21 mouse cellular contexts compared by ENCODE assay signal in the genomic region with DNA sequence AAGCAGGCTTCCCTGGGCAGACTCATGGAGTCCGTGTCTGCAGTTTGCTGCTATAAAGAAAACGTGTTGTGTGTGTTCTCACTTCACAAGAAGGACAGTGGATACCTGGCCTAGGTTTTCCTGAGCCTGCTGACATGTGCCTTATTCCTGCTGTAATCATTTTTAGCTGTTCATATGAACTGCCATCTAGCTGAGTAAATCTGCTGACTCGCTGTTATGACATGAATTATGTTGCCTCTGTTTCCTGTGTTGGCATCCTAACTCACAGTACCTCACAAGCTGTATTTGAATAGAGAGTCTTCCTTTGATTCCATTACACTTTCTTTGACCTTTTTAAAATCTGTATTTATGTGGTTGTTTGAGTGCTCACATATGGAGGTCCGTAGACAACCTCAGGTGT. TPM values are rescaled to one million over a fixed set of nuclear protein-coding genes. Genes with fewer than 3 reads are reported as not detected.
DNase-seq lines count a peak whose midpoint lies in the region; ATAC-seq and TF ChIP-seq lines count a peak whose summit lies in the region.
"Had no signal": no experiment of that assay in that cellular context is flagged by ENCODE, and none has a peak within 500 bp of the region (broad histone marks: within the 10 kb centered on the region; RNA-seq: fewer than 3 reads in every experiment).

No protein-coding gene starts in this region.

- no peak for TF ChIP-seq CTCF in kidney, adult 2 months (conservative IDR thresholded peaks at IDR 0.05; ENCODE audit: insufficient read depth, insufficient read length, low read depth, low read length)
- no peak for TF ChIP-seq CTCF in heart, adult 2 months (IDR thresholded peaks at IDR 0.05)

- H3K36me3 ChIP-seq in kidney, adult 2 months (ENCODE audit: control insufficient read depth, insufficient read depth, low read length), result no peaks in the 10 kb centered on the region
- H3K36me3 ChIP-seq in heart, adult 2 months (ENCODE audit: control insufficient read depth, insufficient read depth, low read length), result no peaks in the 10 kb centered on the region
- H3K36me3 ChIP-seq: embryonic facial prominence, embryonic 10.5 days; embryonic facial prominence, embryonic 12.5 days; forebrain, embryonic 15.5 days had no signal

- no peak for TF ChIP-seq EP300 in heart, adult 2 months (IDR thresholded peaks at IDR 0.05; ENCODE audit: insufficient read depth, low read depth, low read length)

- TF ChIP-seq POLR2A in kidney, adult 2 months (IDR thresholded peaks at IDR 0.05; ENCODE audit: low read depth, low read length), result no peak
- TF ChIP-seq POLR2A in heart, adult 2 months (IDR thresholded peaks at IDR 0.05; ENCODE audit: insufficient read depth, low read depth, low read length), result no peak

- H3K27me3 ChIP-seq in kidney, adult 2 months (replicated peaks; ENCODE audit: control insufficient read depth, insufficient read depth, low read length), result no peaks in the 10 kb centered on the region
- H3K27me3 ChIP-seq in heart, adult 2 months (ENCODE audit: control insufficient read depth, insufficient read depth, low read length), result no peaks in the 10 kb centered on the region
- H3K27me3 ChIP-seq: embryonic facial prominence, embryonic 12.5 days; forebrain, embryonic 13.5 days; forebrain, embryonic 15.5 days had no signal

- 83% methylated on average over 4 of the region's 4 CpGs for WGBS in kidney, adult 2 months
- 85% methylated on average over 4 of the region's 4 CpGs for WGBS in heart, adult 2 months

- H3K79me2 ChIP-seq in heart, adult 2 months (replicated peaks; ENCODE audit: control insufficient read depth, insufficient read depth, low read length), result no peaks in the 10 kb centered on the region

- no peak overlapping the region for H3K4me3 ChIP-seq in kidney, adult 2 months (ENCODE audit: insufficient read depth, low read depth, low read length)
- no peak overlapping the region for H3K4me3 ChIP-seq in heart, adult 2 months
- H3K4me3 ChIP-seq: embryonic facial prominence, embryonic 10.5 days; embryonic facial prominence, embryonic 12.5 days; forebrain, embryonic 13.5 days; forebrain, embryonic 15.5 days had no signal

- H3K9ac ChIP-seq in heart, adult 2 months (ENCODE audit: low read depth, low read length), result no peak overlapping the region
- H3K9ac ChIP-seq: embryonic facial prominence, embryonic 12.5 days; forebrain, embryonic 13.5 days; forebrain, embryonic 15.5 days; forebrain, postnatal 0 days had no signal

- ATAC-seq in common myeloid progenitor, adult 5-6 weeks (replicated peaks; ENCODE audit: low read depth, poor library complexity, severe bottlenecking), result 0 out of 2 replicates have a peak, but pooled peaks have one; percentile 29
- ATAC-seq: forebrain, embryonic 13.5 days; forebrain, embryonic 15.5 days; forebrain, postnatal 0 days had no signal

- no peaks in the 10 kb centered on the region for H3K4me1 ChIP-seq in kidney, adult 2 months (ENCODE audit: control insufficient read depth, insufficient read depth, low read length)
- no peaks in the 10 kb centered on the region for H3K4me1 ChIP-seq in heart, adult 2 months (ENCODE audit: control insufficient read depth, insufficient read depth, low read length)
- H3K4me1 ChIP-seq: embryonic facial prominence, embryonic 12.5 days; forebrain, embryonic 13.5 days; forebrain, embryonic 15.5 days had no signal

- no peak overlapping the region for H3K27ac ChIP-seq in kidney, adult 2 months (ENCODE audit: insufficient read depth, low read depth, low read length)
- H3K27ac ChIP-seq in heart, adult 2 months, result no peak overlapping the region
- H3K27ac ChIP-seq: embryonic facial prominence, embryonic 10.5 days; embryonic facial prominence, embryonic 12.5 days; forebrain, embryonic 13.5 days; forebrain, embryonic 15.5 days had no signal

- intact Hi-C loops in heart, adult 2 months (cut with DNase I), result no loop called here

- DNase-seq in adrenal gland, adult (ENCODE audit: inconsistent age in 2 of 2, low spot score in 1 of 2), result peak; percentile 10 to 52
- no peak for DNase-seq in adrenal gland, postnatal 4 days (ENCODE audit: low spot score in 2 of 2)
- peak; percentile 9 for DNase-seq in kidney, adult 2 months
- DNase-seq in kidney, adult 9 months, result no peak
- DNase-seq in 416B (ENCODE audit: low read depth) (peak; percentile 44), MN1 (ENCODE audit: low spot score) (no peak)
- no peak for DNase-seq in heart, adult 2 months
- DNase-seq: adrenal gland, postnatal 10 days; adrenal gland, postnatal 36 days; cerebellum, adult 11 months; cerebellum, adult 18-20 months; cerebellum, adult 8-10 months; cerebellum, adult 9-11 months; cerebellum, postnatal 14 days; cerebellum, postnatal 36 days; forebrain, postnatal 0 days had no signal

RNA-seq across cellular contexts. Expression of a gene that starts 50.3 kb away (rescaled TPM):
- 10 to 100 TPM; 70.3 to 94.6 TPM for total RNA-seq in adrenal gland, postnatal 4 days (2021)
- polyA plus RNA-seq in kidney, adult 2 months (2012; rRNA removed), result 15.9 and 28.9 TPM in 2 replicates
- total RNA-seq in common myeloid progenitor, adult 5-6 weeks (2017), result 339 and 352 TPM in 2 replicates
- 10 to 100 TPM; 47.4 to 65.8 TPM for total RNA-seq in heart, adult 2 months (2021)
- 16.1 and 41.6 TPM in 2 replicates for polyA plus RNA-seq in heart, adult 2 months (2012; rRNA removed)

Comparison
In these comparisons a context has a peak if more than half of its experiments do, and no peak if none do; other contexts are left out.
1. DNase-seq: peak in adrenal gland, adult (2 of 2), kidney, adult 2 months (single experiment) and 416B (single experiment); none in adrenal gland, postnatal 4 days (0 of 2), kidney, adult 9 months (single experiment), MN1 (single experiment) and heart, adult 2 months (0 of 2).